ENCODE assay signal across 17 mouse cellular contexts in the genomic region with DNA sequence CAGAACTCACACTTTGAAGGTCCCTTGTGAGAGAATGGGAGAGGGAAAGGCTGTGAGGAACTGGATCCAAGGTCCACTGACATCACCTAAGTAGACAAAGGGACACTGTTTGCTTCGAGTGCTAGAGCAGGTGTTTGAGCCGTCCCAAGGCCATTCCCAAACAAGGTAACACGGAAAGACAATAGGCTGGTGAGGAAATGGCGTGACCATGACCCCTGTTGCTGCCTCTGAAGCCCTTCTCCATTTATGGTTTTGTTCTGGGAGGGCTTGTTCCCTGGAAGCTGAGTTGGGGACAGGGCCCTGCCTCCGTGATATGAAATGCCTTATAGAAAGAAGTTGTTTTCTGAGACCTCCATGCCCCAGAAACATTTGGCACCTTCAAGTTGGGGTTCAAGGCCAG.
DNase-seq lines count a peak whose midpoint lies in the region; ATAC-seq and TF ChIP-seq lines count a peak whose summit lies in the region.
"Had no signal": no experiment of that assay in that cellular context is flagged by ENCODE, and none has a peak within 500 bp of the region (broad histone marks: within the 10 kb centered on the region; RNA-seq: fewer than 3 reads in every experiment).

No protein-coding gene starts in this region.

- no peak for TF ChIP-seq CTCF in stomach, postnatal 0 days (IDR thresholded peaks at IDR 0.05; ENCODE audit: low read depth)

- no peaks in the 10 kb centered on the region for H3K27me3 ChIP-seq in kidney, embryonic 16.5 days (ENCODE audit: insufficient read depth, low read length)
- H3K27me3 ChIP-seq in intestine, embryonic 16.5 days (replicated peaks; ENCODE audit: control insufficient read depth, insufficient read depth, low read length): no peaks in the 10 kb centered on the region
- H3K27me3 ChIP-seq in stomach, postnatal 0 days (ENCODE audit: control insufficient read depth, insufficient read depth, low read length): no peaks in the 10 kb centered on the region
- H3K27me3 ChIP-seq: hindbrain, embryonic 13.5 days; liver, embryonic 15.5 days; neural tube, embryonic 13.5 days had no signal

- no peaks in the 10 kb centered on the region for H3K9me3 ChIP-seq in kidney, embryonic 16.5 days (ENCODE audit: low read length)
- no peaks in the 10 kb centered on the region for H3K9me3 ChIP-seq in intestine, embryonic 16.5 days (ENCODE audit: control insufficient read depth, low read length)
- H3K9me3 ChIP-seq in stomach, postnatal 0 days (ENCODE audit: control insufficient read depth, low read length): no peaks in the 10 kb centered on the region
- H3K9me3 ChIP-seq: forebrain, embryonic 10.5 days; hindbrain, embryonic 13.5 days; liver, embryonic 15.5 days; neural tube, embryonic 13.5 days had no signal

- H3K4me2 ChIP-seq in kidney, embryonic 16.5 days (replicated peaks; ENCODE audit: low read depth, low read length): no peak overlapping the region
- H3K4me2 ChIP-seq in intestine, embryonic 16.5 days (ENCODE audit: low read depth, low read length): no peak overlapping the region
- no peak overlapping the region for H3K4me2 ChIP-seq in stomach, postnatal 0 days (replicated peaks; ENCODE audit: low read depth)
- H3K4me2 ChIP-seq: hindbrain, embryonic 13.5 days; liver, embryonic 15.5 days; neural tube, embryonic 13.5 days had no signal

- H3K4me3 ChIP-seq in kidney, embryonic 16.5 days (ENCODE audit: low read length): no peak overlapping the region
- no peak overlapping the region for H3K4me3 ChIP-seq in intestine, embryonic 16.5 days (ENCODE audit: low read length)
- no peak overlapping the region for H3K4me3 ChIP-seq in stomach, postnatal 0 days (ENCODE audit: low read depth, low read length)
- H3K4me3 ChIP-seq: forebrain, embryonic 10.5 days; hindbrain, embryonic 13.5 days; liver, embryonic 15.5 days; neural tube, embryonic 13.5 days had no signal

- H3K36me3 ChIP-seq in kidney, embryonic 16.5 days (ENCODE audit: insufficient read depth, low read length): no peaks in the 10 kb centered on the region
- no peaks in the 10 kb centered on the region for H3K36me3 ChIP-seq in intestine, embryonic 16.5 days (ENCODE audit: control insufficient read depth, insufficient read depth, low read length)
- no peaks in the 10 kb centered on the region for H3K36me3 ChIP-seq in stomach, postnatal 0 days (ENCODE audit: control insufficient read depth, insufficient read depth, low read length)
- H3K36me3 ChIP-seq: forebrain, embryonic 10.5 days; hindbrain, embryonic 13.5 days; liver, embryonic 15.5 days; neural tube, embryonic 13.5 days had no signal

- no peak overlapping the region for H3K9ac ChIP-seq in kidney, embryonic 16.5 days (replicated peaks; ENCODE audit: low read length)
- no peak overlapping the region for H3K9ac ChIP-seq in intestine, embryonic 16.5 days (ENCODE audit: low read depth, low read length)
- H3K9ac ChIP-seq in stomach, postnatal 0 days (ENCODE audit: low read length): no peak overlapping the region
- H3K9ac ChIP-seq: hindbrain, embryonic 13.5 days; liver, embryonic 15.5 days; neural tube, embryonic 13.5 days had no signal

- H3K27ac ChIP-seq in kidney, embryonic 16.5 days (ENCODE audit: low read length): peak overlapping the region; percentile 54
- peak overlapping the region; percentile 40 for H3K27ac ChIP-seq in intestine, embryonic 16.5 days (ENCODE audit: low read length)
- peak overlapping the region; percentile 31; the same call in 1 of the 2 replicates for H3K27ac ChIP-seq in stomach, postnatal 0 days (replicated peaks)
- H3K27ac ChIP-seq: forebrain, embryonic 10.5 days; hindbrain, embryonic 13.5 days; liver, embryonic 15.5 days; neural tube, embryonic 13.5 days had no signal

- DNase-seq in kidney, postnatal 4 days: no peak
- peak; percentile 3 for DNase-seq in thymus, postnatal 14 days
- no peak for DNase-seq in thymus, postnatal 36 days
- DNase-seq in stomach, postnatal 0 days (ENCODE audit: low spot score): peak; percentile 40
- DNase-seq in ovary, postnatal 14 days (ENCODE audit: low spot score): no peak
- DNase-seq: adrenal gland, adult 8-10 months; cerebellum, adult 8-10 months; gastrocnemius, postnatal 36 days; kidney, adult 18-20 months; layer of hippocampus, postnatal 36 days; left cerebral cortex, postnatal 4 days had no signal

- peaks cover 14% of the 10 kb centered on the region for H3K4me1 ChIP-seq in kidney, embryonic 16.5 days (ENCODE audit: insufficient read depth, low read length)
- peaks cover 10% of the 10 kb centered on the region; the same call in 1 of the 2 replicates for H3K4me1 ChIP-seq in intestine, embryonic 16.5 days (ENCODE audit: control insufficient read depth, insufficient read depth, low read length)
- no peaks in the 10 kb centered on the region for H3K4me1 ChIP-seq in stomach, postnatal 0 days (replicated peaks; ENCODE audit: control insufficient read depth, insufficient read depth)
- H3K4me1 ChIP-seq: forebrain, embryonic 10.5 days had no signal

- 72% methylated on average over 5 of the region's 5 CpGs for WGBS in kidney, embryonic 16.5 days
- 65% methylated on average over 5 of the region's 5 CpGs for WGBS in intestine, embryonic 16.5 days
- 63% methylated on average over 5 of the region's 5 CpGs for WGBS in stomach, postnatal 0 days

- no peak for ATAC-seq in kidney, embryonic 16.5 days (ENCODE audit: low FRiP score, low TSS enrichment)
- ATAC-seq in intestine, embryonic 16.5 days: no peak
- ATAC-seq in stomach, postnatal 0 days (ENCODE audit: low FRiP score, low TSS enrichment): no peak; the same call in 1 of the 2 replicates

- TF ChIP-seq EP300 in stomach, postnatal 0 days (optimal IDR thresholded peaks at IDR 0.05): no peak

Comparison
In these comparisons a context has a peak if more than half of its experiments do, and no peak if none do; other contexts are left out.
1. DNase-seq: peak in thymus, postnatal 14 days (single experiment) and stomach, postnatal 0 days (single experiment); none in kidney, postnatal 4 days (0 of 2), thymus, postnatal 36 days (0 of 2) and ovary, postnatal 14 days (single experiment).
2. Peak in every context shown above with its lines, with median percentiles within 50 percentile points of each other: H3K27ac ChIP-seq.